Mouse (Mus musculus) kidney, embryonic 14.5 days (tissue): ENCODE data around the gene Sbf2. TPM values are rescaled to one million over a fixed set of nuclear protein-coding genes. Genes with fewer than 3 reads are reported as not detected.
"Not testable (repeated sequence)": the region's sequence is repeated elsewhere in the genome, so short reads cannot be mapped to it uniquely, and the experiment has no call there.

Experiments
- ATAC-seq: fragments of 200-750 bp; cut with Nextera tagmentation; 2 replicates; pipeline ENCODE4 v1.8.0; 2017; ENCODE audit warnings: moderate number of reproducible peaks, mild to moderate bottlenecking, moderate TSS enrichment, moderate library complexity; ENCODE audit not compliant: low FRiP score, low TSS enrichment
- H3K27ac ChIP-seq: fragments of 300-500 bp; sonication (generic); 2 replicates; pipeline ENCODE4 v1.5.1; 2014; ENCODE audit warnings: low read depth, mild to moderate bottlenecking, low read length, moderate library complexity, mixed read lengths
- H3K27me3 ChIP-seq: fragments of 300-500 bp; sonication (generic); 2 replicates; pipeline ENCODE4 v1.6.1; 2014; ENCODE audit warnings: mild to moderate bottlenecking, low read length; ENCODE audit not compliant: control insufficient read depth, insufficient read depth
- H3K36me3 ChIP-seq: fragments of 300-500 bp; sonication (generic); 2 replicates; pipeline ENCODE4 v1.6.1; 2014; ENCODE audit warnings: low read length, mixed read lengths; ENCODE audit not compliant: control insufficient read depth, insufficient read depth
- H3K4me1 ChIP-seq: fragments of 300-500 bp; sonication (generic); 2 replicates; pipeline ENCODE4 v1.6.1; 2014; ENCODE audit warnings: low read length, mixed read lengths; ENCODE audit not compliant: control insufficient read depth, insufficient read depth
- H3K4me2 ChIP-seq: fragments of 300-500 bp; sonication (generic); replicated peaks from 2 replicates; pipeline ENCODE4 v1.6.1; 2014; ENCODE audit warnings: low read depth, mild to moderate bottlenecking, low read length
- H3K4me3 ChIP-seq: fragments of 300-500 bp; sonication (generic); 2 replicates; pipeline ENCODE4 v1.5.1; 2014; ENCODE audit warnings: mild to moderate bottlenecking, low read length
- H3K9ac ChIP-seq: fragments of 300-500 bp; sonication (generic); 2 replicates; pipeline ENCODE4 v1.6.1; 2014; ENCODE audit warnings: low read depth, mild to moderate bottlenecking, low read length, moderate library complexity
- H3K9me3 ChIP-seq: fragments of 300-500 bp; sonication (generic); 2 replicates; pipeline ENCODE4 v1.6.1; 2016; ENCODE audit warnings: low read length; ENCODE audit not compliant: control insufficient read depth
- WGBS: fragments of 180-500 bp; shearing (Covaris S2); extraction: QIAGEN DNeasy Blood & Tissue Kit; methylation state at CpG from one replicate; pipeline ENCODE4 v1.1.7; 2014; 5-methylcytosine and 5-hydroxymethylcytosine counted together
- polyA plus RNA-seq: library from polyadenylated mRNA; unstranded; fragments of >200 nt; fragmentation: Nextera tagmentation; extraction: Ambion mirVana; gene quantifications from 2 replicates; pipeline ENCODE4 v1.2.1, GENCODE M21; 2014

Gene Sbf2
- polyA plus RNA-seq, 1 experiment from 2014 or later, result 44.6 TPM

- Histone ChIP-seq H3K4me1 (no peaks in the 10 kb centered on the region), H3K36me3 (peaks cover 3% of the 10 kb centered on the region; the same call in 1 of the 2 replicates), H3K9ac (no peak overlapping the region), H3K27ac (no peak overlapping the region), H3K4me2 (no peak overlapping the region), H3K9me3 (no peaks in the 10 kb centered on the region), H3K27me3 (no peaks in the 10 kb centered on the region), H3K4me3 (no peak overlapping the region)
- ATAC-seq, result no peak
- 90% methylated on average over 1 of the region's 1 CpGs for WGBS
Measured at GRCm38 (mm10) chr7:110561647-110562046, 53.1 kb downstream of the Sbf2 start.

- H3K9me3 ChIP-seq, result no peaks in the 10 kb centered on the region
- H3K27ac ChIP-seq, result no peak overlapping the region
- no peak overlapping the region for H3K9ac ChIP-seq
- H3K4me1 ChIP-seq, result no peaks in the 10 kb centered on the region
- ATAC-seq, result no peak
- H3K36me3 ChIP-seq, result peaks cover 3% of the 10 kb centered on the region; the same call in 1 of the 2 replicates
- H3K4me2 ChIP-seq, result no peak overlapping the region
- H3K4me3 ChIP-seq, result no peak overlapping the region
- no peaks in the 10 kb centered on the region for H3K27me3 ChIP-seq
Measured at GRCm38 (mm10) chr7:110557001-110557400, 57.7 kb downstream of the Sbf2 start.

- ATAC-seq, result no peak
- Histone ChIP-seq H3K4me2 (no peak overlapping the region), H3K27ac (no peak overlapping the region), H3K4me1 (no peaks in the 10 kb centered on the region), H3K36me3 (peaks cover 3% of the 10 kb centered on the region; the same call in 1 of the 2 replicates), H3K27me3 (no peaks in the 10 kb centered on the region), H3K9me3 (no peaks in the 10 kb centered on the region), H3K4me3 (no peak overlapping the region), H3K9ac (no peak overlapping the region)
Measured at GRCm38 (mm10) chr7:110556221-110556620, 58.5 kb downstream of the Sbf2 start.

GRCm38 (mm10) chr7:110555260-110555659 is 59.5 kb downstream of the Sbf2 start:
- 83% methylated on average over 1 of the region's 1 CpGs for WGBS
- peaks cover 3% of the 10 kb centered on the region; the same call in 1 of the 2 replicates for H3K36me3 ChIP-seq
- H3K9me3 ChIP-seq, result no peaks in the 10 kb centered on the region

GRCm38 (mm10) chr7:110548268-110548667 is 66.5 kb downstream of the Sbf2 start:
- WGBS, result 86% methylated on average over 1 of the region's 1 CpGs
- Histone ChIP-seq H3K4me3 (no peak overlapping the region), H3K4me1 (no peaks in the 10 kb centered on the region), H3K27ac (no peak overlapping the region), H3K9ac (no peak overlapping the region), H3K9me3 (no peaks in the 10 kb centered on the region), H3K36me3 (no peaks in the 10 kb centered on the region), H3K27me3 (no peaks in the 10 kb centered on the region), H3K4me2 (no peak overlapping the region)
- ATAC-seq, result no peak

More at GRCm38 (mm10) chr7:110555260-110555659, 59.5 kb downstream of the Sbf2 start:
- no peak overlapping the region for H3K27ac ChIP-seq
- no peak overlapping the region for H3K4me2 ChIP-seq
- no peak overlapping the region for H3K9ac ChIP-seq
- no peaks in the 10 kb centered on the region for H3K4me1 ChIP-seq
- no peaks in the 10 kb centered on the region for H3K27me3 ChIP-seq
- no peak for ATAC-seq
- H3K4me3 ChIP-seq, result no peak overlapping the region

GRCm38 (mm10) chr7:110543341-110543740 is 71.4 kb downstream of the Sbf2 start:
- Histone ChIP-seq H3K4me2 (no peak overlapping the region), H3K27ac (no peak overlapping the region), H3K27me3 (no peaks in the 10 kb centered on the region), H3K4me3 (no peak overlapping the region), H3K9ac (no peak overlapping the region), H3K4me1 (no peaks in the 10 kb centered on the region), H3K36me3 (no peaks in the 10 kb centered on the region), H3K9me3 (no peaks in the 10 kb centered on the region)
- WGBS, result 88% methylated on average over 6 of the region's 6 CpGs
- no peak for ATAC-seq

- no peak overlapping the region for H3K27ac ChIP-seq
- H3K4me1 ChIP-seq, result no peaks in the 10 kb centered on the region
- no peak for ATAC-seq
- H3K4me3 ChIP-seq, result no peak overlapping the region
- no peaks in the 10 kb centered on the region for H3K9me3 ChIP-seq
- no peaks in the 10 kb centered on the region for H3K27me3 ChIP-seq
- no peak overlapping the region for H3K4me2 ChIP-seq
- WGBS, result 69% methylated on average over 2 of the region's 2 CpGs
- H3K36me3 ChIP-seq, result no peaks in the 10 kb centered on the region
- H3K9ac ChIP-seq, result no peak overlapping the region
Measured at GRCm38 (mm10) chr7:110539266-110539665, 75.5 kb downstream of the Sbf2 start.

- H3K4me3 ChIP-seq, H3K9me3 ChIP-seq, H3K4me2 ChIP-seq, H3K4me1 ChIP-seq, H3K27ac ChIP-seq, H3K27me3 ChIP-seq, ATAC-seq, H3K36me3 ChIP-seq, H3K9ac ChIP-seq: not testable (repeated sequence)
Measured at GRCm38 (mm10) chr7:110530295-110530694, 84.4 kb downstream of the Sbf2 start.

GRCm38 (mm10) chr7:110525090-110525775 is 89.5 kb downstream of the Sbf2 start:
- 0 out of 2 replicates have a peak, but pooled peaks cover 3% of the 10 kb centered on the region for H3K4me1 ChIP-seq
- ATAC-seq, result no peak
- H3K4me2 ChIP-seq, result no peak overlapping the region
- peak overlapping the region; percentile 62; the same call in 1 of the 2 replicates for H3K27ac ChIP-seq
- WGBS, result 58% methylated on average over 1 of the region's 1 CpGs
- H3K4me3 ChIP-seq, result no peak overlapping the region
- H3K27me3 ChIP-seq, result no peaks in the 10 kb centered on the region
- H3K9me3 ChIP-seq, result no peaks in the 10 kb centered on the region
- no peaks in the 10 kb centered on the region for H3K36me3 ChIP-seq
- H3K9ac ChIP-seq, result no peak overlapping the region
